Mouse (Mus musculus): ENCODE measurements around the gene Fzd5. TPM values are rescaled to one million over a fixed set of nuclear protein-coding genes. Genes with fewer than 3 reads are reported as not detected.

Fzd5 gene
- total RNA-seq (2021): under 1 TPM; 0.70 to 0.94 TPM

GRCm38 (mm10) chr1:64737502-64738179 is at the start of gene Fzd5:
TSS of gene Fzd5 (minus strand) at chr1:64737751.
- DNase-seq: peak; percentile 72 to 76

- DNase-seq: no peak
These were observed 42.3 kb upstream of the Fzd5 start for GRCm38 (mm10) chr1:64779863-64780262.

- DNase-seq: no peak
These were observed 41.9 kb upstream of the Fzd5 start for GRCm38 (mm10) chr1:64779415-64779814.

- no peak for DNase-seq
These were observed 35.8 kb upstream of the Fzd5 start for GRCm38 (mm10) chr1:64773305-64773704.

GRCm38 (mm10) chr1:64770169-64770568 is 32.6 kb upstream of the Fzd5 start:
- DNase-seq: no peak

GRCm38 (mm10) chr1:64761646-64762045 is 24.1 kb upstream of the Fzd5 start:
- DNase-seq: no peak

- no peak for DNase-seq
These were observed 20.2 kb upstream of the Fzd5 start for GRCm38 (mm10) chr1:64757766-64758165.

GRCm38 (mm10) chr1:64757254-64757653 is 19.7 kb upstream of the Fzd5 start:
- no peak for DNase-seq

- DNase-seq: no peak
These were observed 19.1 kb upstream of the Fzd5 start for GRCm38 (mm10) chr1:64756640-64757030.

- DNase-seq: no peak
These were observed 18.6 kb upstream of the Fzd5 start for GRCm38 (mm10) chr1:64755971-64756639.

GRCm38 (mm10) chr1:64754658-64755057 is 17.1 kb upstream of the Fzd5 start:
- no peak for DNase-seq

GRCm38 (mm10) chr1:64753668-64754067 is 16.1 kb upstream of the Fzd5 start:
- no peak for DNase-seq

GRCm38 (mm10) chr1:64753109-64753508 is 15.6 kb upstream of the Fzd5 start:
- no peak for DNase-seq

GRCm38 (mm10) chr1:64744616-64745015 is 7.1 kb upstream of the Fzd5 start:
- no peak for DNase-seq

GRCm38 (mm10) chr1:64742741-64743408 is 5.3 kb upstream of the Fzd5 start:
- no peak for DNase-seq

GRCm38 (mm10) chr1:64738661-64739082 is 1.1 kb upstream of the Fzd5 start:
- DNase-seq: no peak

- DNase-seq: no peak
These were observed 617 bp upstream of the Fzd5 start for GRCm38 (mm10) chr1:64738180-64738555.

GRCm38 (mm10) chr1:64736681-64737501 is 660 bp downstream of the Fzd5 start:
- peak; percentile 4 to 11 for DNase-seq

- peak in 1 of 2 experiments; percentile 14 for DNase-seq
These were observed 1.5 kb downstream of the Fzd5 start for GRCm38 (mm10) chr1:64735781-64736680.

- DNase-seq: peak in 1 of 2 experiments; percentile 12
These were observed 2.5 kb downstream of the Fzd5 start for GRCm38 (mm10) chr1:64734771-64735750.

Measured in layer of hippocampus, postnatal 36 days (tissue).